Mouse (Mus musculus) neural tube, embryonic 14.5 days (tissue): ENCODE data around the gene Magi2. TPM values are rescaled to one million over a fixed set of nuclear protein-coding genes. Genes with fewer than 3 reads are reported as not detected.

Experiments used
- ATAC-seq: fragments of 200-750 bp; cut with Nextera tagmentation; 2 replicates; pipeline ENCODE4 v1.8.0; 2017; ENCODE audit warnings: low read depth, mild to moderate bottlenecking, moderate TSS enrichment, moderate library complexity
- H3K27ac ChIP-seq: fragments of 300-500 bp; sonication (generic); 2 replicates; pipeline ENCODE4 v1.5.1; 2014; ENCODE audit warnings: low read depth, mild to moderate bottlenecking, control low read depth, low read length, moderate library complexity, mixed read lengths
- H3K27me3 ChIP-seq: fragments of 300-500 bp; sonication (generic); 2 replicates; pipeline ENCODE4 v1.6.1; 2014; ENCODE audit warnings: low read length; ENCODE audit not compliant: control insufficient read depth, insufficient read depth
- H3K36me3 ChIP-seq: fragments of 300-500 bp; sonication (generic); 2 replicates; pipeline ENCODE4 v1.6.1; 2014; ENCODE audit warnings: low read length, mixed read lengths; ENCODE audit not compliant: control insufficient read depth, insufficient read depth
- H3K4me1 ChIP-seq: fragments of 300-500 bp; sonication (generic); 2 replicates; pipeline ENCODE4 v1.6.1; 2014; ENCODE audit warnings: low read length; ENCODE audit not compliant: control insufficient read depth, insufficient read depth
- H3K4me2 ChIP-seq: fragments of 300-500 bp; sonication (generic); 2 replicates; pipeline ENCODE4 v1.6.1; 2014; ENCODE audit warnings: mild to moderate bottlenecking, low read depth, low read length, control low read depth
- H3K4me3 ChIP-seq: fragments of 300-500 bp; sonication (generic); 2 replicates; pipeline ENCODE4 v1.5.1; 2014; ENCODE audit warnings: low read depth, low read length, control low read depth, mixed read lengths
- H3K9ac ChIP-seq: fragments of 300-500 bp; sonication (generic); replicated peaks from 2 replicates; pipeline ENCODE4 v1.6.1; 2014; ENCODE audit warnings: low read depth, mild to moderate bottlenecking, control low read depth, low read length, mixed read lengths
- H3K9me3 ChIP-seq: fragments of 300-500 bp; sonication (generic); 2 replicates; pipeline ENCODE4 v1.6.1; 2016; ENCODE audit warnings: low read length; ENCODE audit not compliant: control insufficient read depth
- WGBS: fragments of 180-500 bp; shearing (Covaris S2); extraction: QIAGEN DNeasy Blood & Tissue Kit; methylation state at CpG from one replicate; pipeline ENCODE4 v1.1.7; 2014; 5-methylcytosine and 5-hydroxymethylcytosine counted together
- polyA plus RNA-seq: library from polyadenylated mRNA; unstranded; fragments of >200 nt; fragmentation: Nextera tagmentation; extraction: Ambion mirVana; gene quantifications from 2 replicates; pipeline ENCODE4 v1.2.1, GENCODE M21; 2014

Magi2 gene
- polyA plus RNA-seq, 1 experiment from 2014 or later, result 50.2 TPM

DNA sequence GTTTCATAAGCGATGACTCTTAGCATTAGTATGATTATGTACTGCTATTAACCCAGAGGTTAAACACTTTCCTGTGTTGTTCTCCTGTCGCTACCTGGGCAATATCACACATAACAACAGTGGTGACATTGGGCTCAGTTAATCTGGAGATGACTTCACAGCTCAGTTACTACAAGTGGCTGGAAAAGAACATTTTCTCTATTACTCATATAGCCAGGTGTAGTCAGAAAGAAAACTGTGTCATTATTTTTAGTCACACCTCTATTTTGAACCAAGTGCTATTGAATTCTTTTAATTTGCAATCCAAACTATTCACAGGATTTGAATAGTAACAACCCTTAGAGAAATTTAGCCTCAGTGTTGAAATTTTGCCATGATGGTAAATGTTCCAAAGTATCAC is 821.5 kb downstream of the Magi2 start:
- Histone ChIP-seq H3K36me3 (no peaks in the 10 kb centered on the region), H3K4me3 (no peak overlapping the region), H3K9me3 (no peaks in the 10 kb centered on the region), H3K4me2 (no peak overlapping the region), H3K9ac (no peak overlapping the region), H3K27ac (no peak overlapping the region), H3K27me3 (no peaks in the 10 kb centered on the region), H3K4me1 (no peaks in the 10 kb centered on the region)
- 97% methylated on average over 2 of the region's 2 CpGs for WGBS
- ATAC-seq, result no peak

DNA sequence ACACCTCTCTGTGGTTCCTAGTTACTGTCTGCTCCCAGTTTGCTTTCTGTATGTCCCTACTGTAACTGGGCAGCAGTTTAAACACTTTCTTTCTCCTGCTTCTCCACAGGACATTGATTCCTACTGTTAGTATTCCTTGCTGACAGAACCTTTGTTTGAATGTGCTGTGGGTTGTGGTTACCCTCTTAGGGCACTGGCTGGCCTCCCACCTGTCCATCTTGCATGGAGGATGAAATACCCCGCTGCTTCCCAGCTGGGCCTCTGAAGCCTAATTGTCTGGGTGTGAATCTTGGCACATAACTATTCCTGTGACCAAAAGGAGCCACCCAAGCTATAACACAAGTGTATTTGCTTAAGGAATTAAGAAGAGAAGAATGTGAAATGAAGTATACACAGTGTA is 823.4 kb downstream of the Magi2 start:
- no peak overlapping the region for H3K27ac ChIP-seq

DNA sequence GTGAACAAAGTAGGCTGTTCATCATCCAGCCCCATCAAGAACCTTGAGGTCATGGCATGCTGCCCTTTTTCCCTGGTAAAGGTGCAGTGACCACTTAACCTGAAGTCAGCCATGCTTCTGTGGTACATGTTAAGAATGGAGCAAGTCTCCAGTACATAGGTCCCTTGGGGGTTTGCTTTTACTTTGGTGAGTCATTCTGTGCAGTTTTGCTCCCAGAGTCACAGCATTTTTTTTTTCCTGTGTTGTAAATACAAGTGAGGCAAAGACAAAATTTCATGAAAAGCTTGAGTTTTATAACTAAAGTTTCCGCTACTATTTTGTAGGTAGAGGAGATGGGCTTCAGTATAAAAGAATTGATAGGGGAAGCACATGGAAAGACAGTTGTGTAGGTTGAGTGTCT is 828.2 kb downstream of the Magi2 start:
- H3K27me3 ChIP-seq, result no peaks in the 10 kb centered on the region
- no peak overlapping the region for H3K4me2 ChIP-seq
- no peaks in the 10 kb centered on the region for H3K36me3 ChIP-seq
- WGBS, result 93% methylated on average over 1 of the region's 1 CpGs
- no peak overlapping the region for H3K4me3 ChIP-seq
- no peaks in the 10 kb centered on the region for H3K9me3 ChIP-seq
- no peak overlapping the region for H3K9ac ChIP-seq
- no peak overlapping the region for H3K27ac ChIP-seq
- peaks cover 3% of the 10 kb centered on the region; the same call in 1 of the 2 replicates for H3K4me1 ChIP-seq
- ATAC-seq, result no peak

More for the DNA sequence above, 823.4 kb downstream of the Magi2 start:
- Histone ChIP-seq H3K4me2 (no peak overlapping the region), H3K9ac (no peak overlapping the region), H3K36me3 (no peaks in the 10 kb centered on the region), H3K9me3 (no peaks in the 10 kb centered on the region), H3K4me1 (no peaks in the 10 kb centered on the region), H3K4me3 (no peak overlapping the region), H3K27me3 (no peaks in the 10 kb centered on the region)
- WGBS, result 17% methylated on average over 1 of the region's 1 CpGs
- ATAC-seq, result no peak; the same call in 1 of the 2 replicates

- Histone ChIP-seq H3K4me2 (no peak overlapping the region), H3K9ac (no peak overlapping the region), H3K9me3 (no peaks in the 10 kb centered on the region), H3K4me1 (peaks cover 3% of the 10 kb centered on the region; the same call in 1 of the 2 replicates), H3K4me3 (no peak overlapping the region), H3K36me3 (no peaks in the 10 kb centered on the region), H3K27ac (no peak overlapping the region), H3K27me3 (no peaks in the 10 kb centered on the region)
- ATAC-seq, result peak; percentile 38; the same call in 1 of the 2 replicates
- WGBS, result 51% methylated on average over 5 of the region's 5 CpGs
These were observed 829.4 kb downstream of the Magi2 start for GRCm38 (mm10) chr5:20056074-20056842.

DNA sequence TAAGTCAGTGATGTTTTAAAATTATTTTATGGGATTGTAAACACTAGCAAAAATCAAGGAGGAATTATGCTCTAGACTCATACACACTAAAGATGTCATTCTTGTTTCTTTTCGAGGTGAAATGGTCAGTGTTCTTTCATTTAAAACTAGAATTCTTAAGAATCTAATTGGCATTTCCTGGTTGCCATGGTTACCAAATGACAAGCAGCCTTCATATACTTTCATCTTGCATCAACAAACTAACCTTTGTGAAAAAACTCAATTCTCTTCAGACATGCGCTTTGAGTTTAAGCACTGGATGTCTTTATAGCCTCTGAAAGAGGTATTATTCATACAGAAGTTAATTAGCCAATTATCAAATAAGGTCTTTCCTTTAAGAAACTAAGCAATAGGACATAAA is 830.0 kb downstream of the Magi2 start:
- no peaks in the 10 kb centered on the region for H3K27me3 ChIP-seq
- no peaks in the 10 kb centered on the region for H3K36me3 ChIP-seq
- H3K4me2 ChIP-seq, result no peak overlapping the region
- no peak overlapping the region for H3K27ac ChIP-seq
- 56% methylated on average over 2 of the region's 2 CpGs for WGBS
- no peak overlapping the region for H3K4me3 ChIP-seq
- ATAC-seq, result no peak
- no peaks in the 10 kb centered on the region for H3K9me3 ChIP-seq
- H3K4me1 ChIP-seq, result peaks cover 3% of the 10 kb centered on the region; the same call in 1 of the 2 replicates
- H3K9ac ChIP-seq, result no peak overlapping the region

- Histone ChIP-seq H3K9me3 (no peaks in the 10 kb centered on the region), H3K4me2 (no peak overlapping the region), H3K27me3 (no peaks in the 10 kb centered on the region), H3K4me3 (no peak overlapping the region), H3K9ac (no peak overlapping the region), H3K27ac (no peak overlapping the region), H3K36me3 (no peaks in the 10 kb centered on the region), H3K4me1 (no peaks in the 10 kb centered on the region)
- WGBS, result 85% methylated on average over 4 of the region's 4 CpGs
- ATAC-seq, result no peak
These were observed 835.2 kb downstream of the Magi2 start for GRCm38 (mm10) chr5:20062011-20062410.

GRCm38 (mm10) chr5:20065081-20065480 is 838.2 kb downstream of the Magi2 start:
- H3K4me2 ChIP-seq, result no peak overlapping the region
- H3K4me1 ChIP-seq, result no peaks in the 10 kb centered on the region
- H3K27me3 ChIP-seq, result no peaks in the 10 kb centered on the region
- no peak overlapping the region for H3K27ac ChIP-seq
- no peaks in the 10 kb centered on the region for H3K36me3 ChIP-seq
- ATAC-seq, result no peak
- H3K4me3 ChIP-seq, result no peak overlapping the region
- WGBS, result 73% methylated on average over 1 of the region's 1 CpGs
- H3K9ac ChIP-seq, result no peak overlapping the region
- H3K9me3 ChIP-seq, result no peaks in the 10 kb centered on the region

GRCm38 (mm10) chr5:20068496-20068895 is 841.7 kb downstream of the Magi2 start:
- Histone ChIP-seq H3K9me3 (no peaks in the 10 kb centered on the region), H3K36me3 (no peaks in the 10 kb centered on the region), H3K9ac (no peak overlapping the region), H3K27me3 (no peaks in the 10 kb centered on the region), H3K4me1 (no peaks in the 10 kb centered on the region), H3K4me3 (no peak overlapping the region), H3K4me2 (no peak overlapping the region), H3K27ac (no peak overlapping the region)
- 12% methylated on average over 1 of the region's 1 CpGs for WGBS
- no peak for ATAC-seq

DNA sequence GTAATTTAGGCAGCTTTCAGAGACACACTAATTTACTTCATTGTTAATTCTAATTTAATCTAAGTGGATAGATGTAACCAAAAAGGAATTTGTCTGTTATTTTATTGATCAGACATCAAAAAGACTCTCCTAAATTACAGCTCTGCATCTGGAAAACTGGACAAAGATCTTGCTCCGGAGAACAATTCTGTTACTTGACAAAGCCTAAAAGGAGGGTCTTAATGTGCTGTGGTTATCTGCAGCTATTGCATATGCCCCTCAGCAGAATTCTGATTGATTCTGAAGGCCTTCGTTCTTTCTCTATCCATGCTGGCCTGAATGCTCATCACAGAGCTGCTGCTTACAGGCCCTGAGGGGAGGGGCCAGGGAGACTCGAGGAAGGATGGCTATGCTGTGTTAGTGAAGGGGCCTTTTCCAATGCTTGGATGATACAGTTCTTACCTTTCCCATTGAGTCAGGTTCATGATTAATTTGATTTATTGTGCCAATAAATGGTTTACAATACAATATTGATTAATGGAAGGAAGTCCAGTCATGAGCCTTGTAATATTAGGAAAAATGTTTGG is 842.2 kb downstream of the Magi2 start:
- H3K4me3 ChIP-seq, result no peak overlapping the region
- 12% methylated on average over 3 of the region's 3 CpGs for WGBS
- H3K27ac ChIP-seq, result no peak overlapping the region
- no peaks in the 10 kb centered on the region for H3K27me3 ChIP-seq
- H3K4me1 ChIP-seq, result no peaks in the 10 kb centered on the region
- H3K4me2 ChIP-seq, result no peak overlapping the region
- no peaks in the 10 kb centered on the region for H3K9me3 ChIP-seq
- peak; percentile 65; the same call in 1 of the 2 replicates for ATAC-seq
- no peak overlapping the region for H3K9ac ChIP-seq
- H3K36me3 ChIP-seq, result no peaks in the 10 kb centered on the region
